Mouse (Mus musculus): Measurements from ENCODE around the gene Inip.

GRCm38 (mm10) chr4:59756332-59757082 is 44.9 kb downstream of the Inip start:
- TF ChIP-seq CTCF (IDR thresholded peaks at IDR 0.05; ENCODE audit: low read depth), result no peak
- no peak for TF ChIP-seq EP300 (IDR thresholded peaks at IDR 0.05; ENCODE audit: low read depth)
